Mouse (Mus musculus) erythroblast, embryonic 14.5 days (primary cell): Measurements from ENCODE around the gene Rrad.

ENCODE experiments used
- GATA1 ChIP-seq: IDR thresholded peaks from 2 replicates; pipeline ENCODE4 v1.6.1; 2012; ENCODE audit warnings: low read length, inconsistent platforms, mixed read lengths
- TAL1 ChIP-seq: IDR thresholded peaks from 3 replicates; pipeline ENCODE4 v1.6.1; 2012; ENCODE audit warnings: low read length, inconsistent platforms, mixed read lengths

GRCm38 (mm10) chr8:104632486-104632885, 1.4 kb upstream of the Rrad start:
- TF ChIP-seq GATA1 (no peak), TAL1 (no peak)
